Mouse (Mus musculus) thymus, adult 2 months (tissue): ENCODE data around the gene Ptcd1.

ENCODE experiments used
- CTCF ChIP-seq: fragments of 200-500 bp; IDR thresholded peaks from 2 replicates; pipeline ENCODE4 v1.5.1; 2012; ENCODE audit warnings: mild to moderate bottlenecking, control low read depth, low read length, moderate library complexity, borderline replicate concordance; ENCODE audit not compliant: control insufficient read depth, poor library complexity, insufficient read depth; ENCODE audit errors: extremely low read depth
- POLR2A ChIP-seq: fragments of 200-500 bp; IDR thresholded peaks from 2 replicates; pipeline ENCODE4 v1.6.1; 2012; ENCODE audit warnings: mild to moderate bottlenecking, low read length, control low read depth, moderate library complexity; ENCODE audit not compliant: control insufficient read depth, poor library complexity, insufficient read depth; ENCODE audit errors: extremely low read depth

- TF ChIP-seq CTCF, result peak; percentile 85
- TF ChIP-seq POLR2A, result no peak
Measured at GRCm38 (mm10) chr5:145116916-145117315, 50.0 kb downstream of the Ptcd1 start.
